Mouse (Mus musculus): Measurements from ENCODE around the gene Heca.
"Not testable (repeated sequence)": the region's sequence is repeated elsewhere in the genome, so short reads cannot be mapped to it uniquely, and the experiment has no call there.

The Heca gene

GRCm38 (mm10) chr10:17880038-17880437 is 67.8 kb downstream of the Heca start:
- DNase-seq (ENCODE audit: low read depth): no peak

- DNase-seq (ENCODE audit: low read depth): no peak
Measured at GRCm38 (mm10) chr10:17878002-17878919, 69.6 kb downstream of the Heca start.

- DNase-seq (ENCODE audit: low read depth): no peak
Measured at GRCm38 (mm10) chr10:17869822-17870662, 77.8 kb downstream of the Heca start.

GRCm38 (mm10) chr10:17860701-17861480 is 87.0 kb downstream of the Heca start:
- DNase-seq (ENCODE audit: low read depth): no peak

GRCm38 (mm10) chr10:17857647-17858261 is 90.1 kb downstream of the Heca start:
- DNase-seq (ENCODE audit: low read depth): no peak

- DNase-seq (ENCODE audit: low read depth): no peak
Measured at GRCm38 (mm10) chr10:17844781-17845537, 102.9 kb downstream of the Heca start.

GRCm38 (mm10) chr10:17842030-17842429 is 105.8 kb downstream of the Heca start:
- no peak for DNase-seq (ENCODE audit: low read depth)

- DNase-seq (ENCODE audit: low read depth): no peak
Measured at GRCm38 (mm10) chr10:17836275-17836674, 111.6 kb downstream of the Heca start.

- no peak for DNase-seq (ENCODE audit: low read depth)
Measured at GRCm38 (mm10) chr10:17835031-17835430, 112.8 kb downstream of the Heca start.

- no peak for DNase-seq (ENCODE audit: low read depth)
Measured at GRCm38 (mm10) chr10:17831041-17831440, 116.8 kb downstream of the Heca start.

GRCm38 (mm10) chr10:17829205-17829604 is 118.7 kb downstream of the Heca start:
- DNase-seq (ENCODE audit: low read depth): no peak

GRCm38 (mm10) chr10:17827391-17827790 is 120.5 kb downstream of the Heca start:
- no peak for DNase-seq (ENCODE audit: low read depth)

GRCm38 (mm10) chr10:17820422-17820821 is 127.4 kb downstream of the Heca start:
- DNase-seq (ENCODE audit: low read depth): not testable (repeated sequence)

Data from c-Kit-positive CD71-positive TER-119-negative erythroid progenitor cells, embryonic 14.5 days (primary cell).